Mouse (Mus musculus): ENCODE measurements around the gene D17Wsu92e.

The D17Wsu92e gene

GRCm38 (mm10) chr17:27821407-27822338 is 1.2 kb upstream of the D17Wsu92e start:
- DNase-seq (ENCODE audit: low read depth) = peak; percentile 49

- DNase-seq (ENCODE audit: low read depth) = peak; percentile 44
Observed at GRCm38 (mm10) chr17:27819971-27820567, 379 bp downstream of the D17Wsu92e start.

- DNase-seq (ENCODE audit: low read depth) = peak; percentile 60
Observed at GRCm38 (mm10) chr17:27819521-27819970, 902 bp downstream of the D17Wsu92e start.

- no peak for DNase-seq (ENCODE audit: low read depth)
Observed at GRCm38 (mm10) chr17:27819011-27819410, 1.4 kb downstream of the D17Wsu92e start.

- DNase-seq (ENCODE audit: low read depth) = no peak
Observed at GRCm38 (mm10) chr17:27814606-27815005, 5.8 kb downstream of the D17Wsu92e start.

GRCm38 (mm10) chr17:27811980-27812379 is 8.5 kb downstream of the D17Wsu92e start:
- no peak for DNase-seq (ENCODE audit: low read depth)

- no peak for DNase-seq (ENCODE audit: low read depth)
Observed at GRCm38 (mm10) chr17:27810569-27811331, 9.7 kb downstream of the D17Wsu92e start.

GRCm38 (mm10) chr17:27807542-27808078 is 12.8 kb downstream of the D17Wsu92e start:
- DNase-seq (ENCODE audit: low read depth) = peak; percentile 52

GRCm38 (mm10) chr17:27804803-27805770 is 15.4 kb downstream of the D17Wsu92e start:
- DNase-seq (ENCODE audit: low read depth) = peak; percentile 46

- no peak for DNase-seq (ENCODE audit: low read depth)
Observed at GRCm38 (mm10) chr17:27804156-27804690, 16.2 kb downstream of the D17Wsu92e start.

- peak; percentile 64 for DNase-seq (ENCODE audit: low read depth)
Observed at GRCm38 (mm10) chr17:27803752-27804151, 16.7 kb downstream of the D17Wsu92e start.

GRCm38 (mm10) chr17:27800710-27801648 is 19.5 kb downstream of the D17Wsu92e start:
- DNase-seq (ENCODE audit: low read depth) = peak; percentile 70

- peak; percentile 94 for DNase-seq (ENCODE audit: low read depth)
Observed at GRCm38 (mm10) chr17:27799771-27800584, 20.5 kb downstream of the D17Wsu92e start.

- no peak for DNase-seq (ENCODE audit: low read depth)
Observed at GRCm38 (mm10) chr17:27797341-27797872, 23.0 kb downstream of the D17Wsu92e start.

GRCm38 (mm10) chr17:27796780-27797179 is 23.7 kb downstream of the D17Wsu92e start:
- DNase-seq (ENCODE audit: low read depth) = no peak

GRCm38 (mm10) chr17:27793144-27793543 is 27.3 kb downstream of the D17Wsu92e start:
- peak; percentile 35 for DNase-seq (ENCODE audit: low read depth)

- DNase-seq (ENCODE audit: low read depth) = peak; percentile 76
Observed at GRCm38 (mm10) chr17:27792516-27792915, 27.9 kb downstream of the D17Wsu92e start.

- no peak for DNase-seq (ENCODE audit: low read depth)
Observed at GRCm38 (mm10) chr17:27791556-27791955, 28.9 kb downstream of the D17Wsu92e start.
